Mouse (Mus musculus): Measurements from ENCODE around the gene Atp1a4.

Atp1a4 gene

GRCm38 (mm10) chr1:172200871-172201447, 57.3 kb downstream of the Atp1a4 start:
- intact Hi-C loops (cut with DNase I), result no loop called here

DNA sequence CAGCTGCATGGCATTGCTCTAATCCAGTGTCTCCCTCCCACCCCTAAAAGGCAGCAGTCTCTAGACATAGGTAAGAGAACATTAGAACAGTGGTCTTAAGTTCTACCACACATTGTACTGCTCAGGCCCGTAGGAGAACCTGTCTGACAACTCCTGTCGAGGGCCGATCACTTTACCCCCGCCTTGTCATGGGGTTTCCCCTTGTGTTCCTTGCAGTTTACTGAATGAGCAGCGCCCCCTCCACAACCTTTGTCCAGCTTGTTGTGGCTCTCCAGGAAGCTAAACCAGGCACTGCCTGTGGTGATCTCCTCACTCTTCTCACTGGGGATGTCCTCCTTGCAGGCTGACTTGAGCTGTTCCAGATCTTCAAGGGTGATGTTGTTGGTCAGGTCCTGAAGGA, 58.1 kb downstream of the Atp1a4 start:
- intact Hi-C loops (cut with DNase I), result no loop called here

GRCm38 (mm10) chr1:172198996-172199395, 59.2 kb downstream of the Atp1a4 start:
- intact Hi-C loops (cut with DNase I), result no loop called here

- intact Hi-C loops (cut with DNase I), result no loop called here
Measured at GRCm38 (mm10) chr1:172198316-172198715, 59.9 kb downstream of the Atp1a4 start.

- intact Hi-C loops (cut with DNase I), result no loop called here
Measured at GRCm38 (mm10) chr1:172197851-172198250, 60.4 kb downstream of the Atp1a4 start.

DNA sequence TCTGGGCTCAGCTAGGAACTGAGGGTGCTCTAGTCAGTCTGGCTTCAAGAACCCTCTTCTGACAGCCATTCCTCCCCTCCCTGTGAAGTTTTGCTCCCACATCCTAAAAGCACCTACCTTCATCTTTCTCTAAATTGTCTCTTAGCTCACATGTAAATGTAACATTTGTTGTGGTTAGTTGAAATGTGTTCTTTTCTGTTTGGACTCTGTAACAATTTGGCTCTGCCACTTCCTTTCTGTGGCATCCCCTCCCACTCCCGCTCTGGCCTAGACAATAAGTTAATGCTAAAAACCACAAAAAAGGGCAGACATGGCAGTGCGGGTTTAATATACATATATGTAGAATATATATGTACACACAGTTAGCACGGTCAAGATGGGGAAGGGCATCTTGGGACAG, 61.1 kb downstream of the Atp1a4 start:
- intact Hi-C loops (cut with DNase I), result no loop called here

DNA sequence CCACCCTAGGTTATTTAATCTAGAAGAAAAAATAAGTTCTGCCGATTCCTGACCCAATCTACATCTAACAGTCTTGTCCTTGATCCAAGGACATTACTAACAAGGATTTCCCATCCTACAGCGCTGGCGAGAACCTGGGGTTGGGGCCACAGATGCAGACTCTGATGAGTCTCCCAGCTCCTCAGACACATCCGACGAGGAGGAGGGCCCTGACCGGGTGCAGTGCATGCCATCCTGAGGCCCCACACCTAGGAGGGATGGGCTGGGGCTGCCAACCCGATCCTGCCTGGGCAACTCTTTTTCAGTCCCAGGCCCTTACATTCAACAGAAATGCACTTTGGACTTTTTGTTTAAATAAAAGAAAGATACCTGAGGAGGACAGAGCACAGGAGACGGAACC, 63.8 kb downstream of the Atp1a4 start:
- intact Hi-C loops (cut with DNase I), result no loop called here

DNA sequence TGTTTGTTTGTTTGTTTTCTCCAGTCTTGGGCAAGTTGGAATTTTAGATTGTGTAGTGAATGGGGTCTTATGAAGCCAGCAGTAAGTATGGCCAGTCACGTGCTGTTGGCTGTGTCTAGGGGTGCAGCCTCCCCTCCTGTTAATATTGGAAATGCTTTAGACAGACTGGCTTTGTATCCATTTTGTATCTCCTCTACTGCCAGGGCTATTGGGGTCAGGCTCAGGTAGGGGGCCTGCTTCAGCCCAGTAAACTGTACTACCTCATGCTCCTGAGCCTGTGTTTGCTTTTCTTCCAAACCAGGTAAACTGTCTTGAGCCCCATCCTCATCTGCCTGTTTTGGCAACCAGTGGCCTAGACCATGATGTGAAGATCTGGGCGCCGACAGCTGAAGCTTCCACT, 66.0 kb downstream of the Atp1a4 start:
- intact Hi-C loops (cut with DNase I), result no loop called here

- intact Hi-C loops (cut with DNase I), result no loop called here
Measured at GRCm38 (mm10) chr1:172191578-172191977, 66.6 kb downstream of the Atp1a4 start.

- intact Hi-C loops (cut with DNase I), result loop anchor here (10.0 kb wide), 1 partner anchor 74 kb away; no protein-coding TSS in a partner anchor
Measured at GRCm38 (mm10) chr1:172188891-172189290, 69.3 kb downstream of the Atp1a4 start.

GRCm38 (mm10) chr1:172186401-172187289, 71.6 kb downstream of the Atp1a4 start:
- intact Hi-C loops (cut with DNase I), result loop anchor here (10.0 kb wide), 1 partner anchor 72 kb away; no protein-coding TSS in a partner anchor

GRCm38 (mm10) chr1:172183915-172184314, 74.3 kb downstream of the Atp1a4 start:
- intact Hi-C loops (cut with DNase I), result loop anchor here (10.0 kb wide), 1 partner anchor 69 kb away; no protein-coding TSS in a partner anchor

DNA sequence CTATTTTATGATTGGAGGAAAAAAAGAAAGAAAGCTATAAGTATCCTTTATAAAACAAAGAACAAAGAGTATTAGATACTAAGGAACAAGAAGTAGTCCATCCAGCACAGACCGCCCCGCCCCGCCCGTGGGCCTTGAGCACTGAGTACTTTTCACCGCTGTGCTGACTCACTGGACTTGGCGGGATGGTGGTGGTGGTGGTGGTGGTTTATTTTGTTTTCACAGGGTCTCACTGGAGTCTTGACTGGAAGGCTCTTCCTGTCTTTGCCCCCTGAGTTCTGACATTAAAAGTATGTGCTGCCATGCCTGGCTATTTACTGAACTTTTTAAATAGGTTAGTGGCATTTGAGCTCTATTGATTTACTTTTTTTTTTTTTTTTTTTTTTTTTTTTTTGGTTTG, 75.2 kb downstream of the Atp1a4 start:
- intact Hi-C loops (cut with DNase I), result loop anchor here (10.0 kb wide), 1 partner anchor 68 kb away; no protein-coding TSS in a partner anchor

GRCm38 (mm10) chr1:172181777-172182176, 76.4 kb downstream of the Atp1a4 start:
- intact Hi-C loops (cut with DNase I), result loop anchor here (10.0 kb wide), 1 partner anchor 67 kb away; no protein-coding TSS in a partner anchor

DNA sequence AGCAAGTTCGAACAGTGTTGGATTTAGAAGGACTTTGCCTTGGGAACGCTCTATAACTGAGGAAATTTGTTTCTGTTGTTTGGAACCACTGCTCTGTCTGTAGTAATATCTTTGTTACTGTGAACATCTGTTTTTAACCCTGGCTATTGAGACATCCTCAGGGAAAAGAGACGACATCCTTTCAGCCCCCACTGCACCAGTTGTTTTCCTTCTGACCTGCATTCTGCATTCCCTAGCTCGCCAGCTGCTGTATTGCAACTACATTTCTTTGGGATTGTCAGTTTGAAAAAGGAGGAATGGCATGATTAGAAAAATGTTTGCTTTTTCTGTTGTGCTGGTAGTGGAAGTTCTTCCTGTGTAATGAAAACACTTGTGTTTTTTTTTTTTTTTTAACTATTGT, 77.3 kb downstream of the Atp1a4 start:
- intact Hi-C loops (cut with DNase I), result loop anchor here (10.0 kb wide), 1 partner anchor 66 kb away; no protein-coding TSS in a partner anchor

GRCm38 (mm10) chr1:172179102-172179501, 79.1 kb downstream of the Atp1a4 start:
- intact Hi-C loops (cut with DNase I), result no loop called here

GRCm38 (mm10) chr1:172177791-172178190, 80.4 kb downstream of the Atp1a4 start:
- intact Hi-C loops (cut with DNase I), result no loop called here
